Mouse (Mus musculus) neural tube, embryonic 13.5 days (tissue): ENCODE results near the gene Gm17364. TPM values are rescaled to one million over a fixed set of nuclear protein-coding genes. Genes with fewer than 3 reads are reported as not detected.

Experiments used
- ATAC-seq: fragments of 200-750 bp; cut with Nextera tagmentation; 2 replicates; pipeline ENCODE4 v1.8.0; 2017; ENCODE audit warnings: low read depth, mild to moderate bottlenecking, moderate TSS enrichment, moderate library complexity
- H3K27ac ChIP-seq: fragments of 300-500 bp; sonication (generic); replicated peaks from 2 replicates; pipeline ENCODE4 v1.5.1; 2015; ENCODE audit warnings: moderate library complexity, mild to moderate bottlenecking, inconsistent platforms
- H3K27me3 ChIP-seq: fragments of 300-500 bp; sonication (generic); 2 replicates; pipeline ENCODE4 v1.6.1; 2015; ENCODE audit warnings: mild to moderate bottlenecking, inconsistent platforms
- H3K36me3 ChIP-seq: fragments of 300-500 bp; sonication (generic); 2 replicates; pipeline ENCODE4 v1.6.1; 2015; ENCODE audit warnings: mild to moderate bottlenecking, inconsistent platforms
- H3K4me1 ChIP-seq: fragments of 300-500 bp; sonication (generic); replicated peaks from 2 replicates; pipeline ENCODE4 v1.6.1; 2015; ENCODE audit warnings: inconsistent platforms
- H3K4me2 ChIP-seq: fragments of 300-500 bp; sonication (generic); 2 replicates; pipeline ENCODE4 v1.6.1; 2015; ENCODE audit warnings: inconsistent platforms, mild to moderate bottlenecking, moderate library complexity
- H3K4me3 ChIP-seq: fragments of 300-500 bp; sonication (generic); 2 replicates; pipeline ENCODE4 v1.5.1; 2015; ENCODE audit warnings: mild to moderate bottlenecking, inconsistent platforms
- H3K9ac ChIP-seq: fragments of 300-500 bp; sonication (generic); 2 replicates; pipeline ENCODE4 v1.6.1; 2015; ENCODE audit warnings: moderate library complexity, mild to moderate bottlenecking, inconsistent platforms
- H3K9me3 ChIP-seq: fragments of 300-500 bp; sonication (generic); 2 replicates; pipeline ENCODE4 v1.6.1; 2016; ENCODE audit warnings: inconsistent platforms
- WGBS: fragments of 180-500 bp; shearing (Covaris S2); methylation state at CpG from one replicate; pipeline ENCODE4 v1.1.7; 2015; 5-methylcytosine and 5-hydroxymethylcytosine counted together
- polyA plus RNA-seq: library from polyadenylated mRNA; unstranded; fragments of >200 nt; fragmentation: Nextera tagmentation; extraction: Ambion mirVana; gene quantifications from 2 replicates; pipeline ENCODE4 v1.2.1, GENCODE M21; 2015

The Gm17364 gene
- polyA plus RNA-seq, 1 experiment from 2014 or later = not detected

- no peaks in the 10 kb centered on the region for H3K9me3 ChIP-seq
- H3K36me3 ChIP-seq = no peaks in the 10 kb centered on the region
- 92% methylated on average over 15 of the region's 15 CpGs for WGBS
- no peak overlapping the region for H3K4me3 ChIP-seq
- no peaks in the 10 kb centered on the region for H3K4me1 ChIP-seq
- H3K27ac ChIP-seq = no peak overlapping the region
- no peak overlapping the region for H3K9ac ChIP-seq
- no peak overlapping the region for H3K4me2 ChIP-seq
- no peak for ATAC-seq
- no peaks in the 10 kb centered on the region for H3K27me3 ChIP-seq
These were observed 41.6 kb downstream of the Gm17364 start for GRCm38 (mm10) chr13:41232209-41232608.

GRCm38 (mm10) chr13:41231389-41231983, 42.3 kb downstream of the Gm17364 start:
- H3K27ac ChIP-seq = no peak overlapping the region
- H3K4me3 ChIP-seq = no peak overlapping the region
- H3K9me3 ChIP-seq = no peaks in the 10 kb centered on the region
- no peak for ATAC-seq
- H3K36me3 ChIP-seq = no peaks in the 10 kb centered on the region
- H3K9ac ChIP-seq = no peak overlapping the region
- H3K4me1 ChIP-seq = no peaks in the 10 kb centered on the region
- 82% methylated on average over 12 of the region's 12 CpGs for WGBS
- no peaks in the 10 kb centered on the region for H3K27me3 ChIP-seq
- H3K4me2 ChIP-seq = no peak overlapping the region

- Histone ChIP-seq H3K27me3 (no peaks in the 10 kb centered on the region), H3K9ac (no peak overlapping the region), H3K9me3 (no peaks in the 10 kb centered on the region), H3K4me3 (no peak overlapping the region), H3K4me2 (no peak overlapping the region), H3K36me3 (no peaks in the 10 kb centered on the region), H3K27ac (no peak overlapping the region), H3K4me1 (no peaks in the 10 kb centered on the region)
- 80% methylated on average over 5 of the region's 5 CpGs for WGBS
- ATAC-seq = no peak
These were observed 43.5 kb downstream of the Gm17364 start for GRCm38 (mm10) chr13:41230256-41230655.

DNA sequence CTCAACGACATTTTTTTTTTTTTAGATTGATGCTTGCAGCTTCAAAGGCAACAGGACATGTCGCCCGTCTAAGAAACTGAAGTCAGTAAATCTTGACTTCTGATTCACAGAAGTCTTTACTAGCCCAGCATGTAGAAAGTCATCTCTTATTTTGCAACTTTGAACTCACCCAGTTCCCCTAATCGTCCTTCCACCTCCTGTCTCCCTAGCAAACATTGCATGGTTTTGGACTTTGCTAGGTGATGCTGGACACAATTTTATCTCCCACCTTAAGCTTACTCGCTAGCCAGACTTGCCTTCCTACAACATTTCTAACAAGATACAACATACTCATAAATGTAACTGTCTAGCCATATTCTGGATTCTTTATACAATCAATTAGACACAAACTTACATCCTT, 45.7 kb downstream of the Gm17364 start:
- WGBS = 85% methylated on average over 5 of the region's 5 CpGs
- peaks cover 5% of the 10 kb centered on the region; the same call in 1 of the 2 replicates for H3K9me3 ChIP-seq
- H3K27ac ChIP-seq = no peak overlapping the region
- H3K4me2 ChIP-seq = no peak overlapping the region
- H3K4me1 ChIP-seq = no peaks in the 10 kb centered on the region
- H3K4me3 ChIP-seq = no peak overlapping the region
- H3K27me3 ChIP-seq = no peaks in the 10 kb centered on the region
- H3K36me3 ChIP-seq = no peaks in the 10 kb centered on the region
- no peak overlapping the region for H3K9ac ChIP-seq
- no peak for ATAC-seq

DNA sequence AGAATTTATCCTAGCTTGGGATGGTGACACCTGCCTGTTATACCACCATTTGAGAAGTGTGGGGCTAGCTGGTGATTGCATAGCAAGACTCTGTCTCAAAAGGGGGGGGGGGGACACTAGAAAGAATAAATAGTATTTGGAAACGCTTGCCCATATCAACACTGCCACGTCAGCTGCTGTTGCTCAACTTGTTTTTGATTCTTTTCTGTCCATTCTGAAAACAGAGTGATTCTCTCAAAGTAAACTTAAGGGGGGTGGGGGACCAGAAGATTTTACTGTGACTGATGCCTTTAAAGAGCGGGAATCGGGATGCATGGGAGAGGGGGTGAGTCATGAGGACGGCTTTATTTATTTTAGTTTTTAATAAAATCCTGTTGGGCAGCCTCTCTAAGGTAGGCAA, 47.3 kb downstream of the Gm17364 start:
- Histone ChIP-seq H3K4me2 (no peak overlapping the region), H3K4me3 (no peak overlapping the region), H3K27me3 (no peaks in the 10 kb centered on the region), H3K27ac (no peak overlapping the region), H3K4me1 (no peaks in the 10 kb centered on the region), H3K9me3 (peaks cover 14% of the 10 kb centered on the region), H3K36me3 (no peaks in the 10 kb centered on the region), H3K9ac (no peak overlapping the region)
- WGBS = 89% methylated on average over 5 of the region's 5 CpGs
- no peak for ATAC-seq

Other genes starting within 250 kb of the Gm17364 start
- 0.25 and 0.84 TPM in 2 replicates for gene Mak, start 194.3 kb downstream of the Gm17364 start, polyA plus RNA-seq
- gene Gcm2, start 162.9 kb downstream of the Gm17364 start, polyA plus RNA-seq = not detected in 2 replicates
- gene Sycp2l, start 159.7 kb downstream of the Gm17364 start, polyA plus RNA-seq = not detected in 2 replicates
- 36.4 and 43.4 TPM in 2 replicates for gene Elovl2, start 53.6 kb downstream of the Gm17364 start, polyA plus RNA-seq
- 22.4 and 22.7 TPM in 2 replicates for gene Smim13, start 24.1 kb downstream of the Gm17364 start, polyA plus RNA-seq
- 13.7 and 14.7 TPM in 2 replicates for gene Nedd9, start 213.4 kb upstream of the Gm17364 start, polyA plus RNA-seq